31 mouse cellular contexts compared by ENCODE assay signal in the genomic region with DNA sequence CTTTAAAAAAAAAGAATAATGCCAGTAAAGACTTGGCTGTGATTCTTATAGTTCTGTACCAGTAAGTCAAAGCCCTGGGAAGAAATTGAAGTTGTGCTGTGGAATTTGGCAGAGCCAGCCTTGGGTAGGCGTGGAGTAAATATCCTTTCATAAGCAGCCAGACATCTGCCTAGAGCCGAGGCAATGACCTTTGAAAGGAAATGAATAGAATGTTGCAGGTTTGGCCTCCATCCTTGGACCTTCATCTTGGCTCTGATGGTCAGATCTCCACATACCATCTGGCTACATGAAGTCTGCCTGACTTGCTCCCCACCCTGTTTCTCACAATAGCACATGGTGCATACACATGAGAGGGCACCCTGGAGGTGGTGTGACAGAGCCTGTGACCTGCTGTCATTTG.
DNase-seq lines count a peak whose midpoint lies in the region; ATAC-seq and TF ChIP-seq lines count a peak whose summit lies in the region.
"Had no signal": no experiment of that assay in that cellular context is flagged by ENCODE, and none has a peak within 500 bp of the region (broad histone marks: within the 10 kb centered on the region; RNA-seq: fewer than 3 reads in every experiment).

No protein-coding gene starts in this region.

- H3K27me3 ChIP-seq in forebrain, embryonic 11.5 days (ENCODE audit: control insufficient read depth, insufficient read depth, low read length): no peaks in the 10 kb centered on the region
- H3K27me3 ChIP-seq: CH12.LX; embryonic facial prominence, embryonic 15.5 days; hindbrain, embryonic 12.5 days; liver, embryonic 12.5 days; megakaryocyte, embryonic 14.5 days; midbrain, embryonic 12.5 days; neural tube, embryonic 13.5 days; Patski had no signal

- TF ChIP-seq POLR2A in lung, adult 2 months (IDR thresholded peaks at IDR 0.05; ENCODE audit: borderline replicate concordance, extremely low read depth, low read depth, low read length): no peak

- no peaks in the 10 kb centered on the region for H3K36me3 ChIP-seq in forebrain, embryonic 11.5 days (ENCODE audit: control insufficient read depth, insufficient read depth, low read length)
- H3K36me3 ChIP-seq: embryonic facial prominence, embryonic 10.5 days; embryonic facial prominence, embryonic 15.5 days; hindbrain, embryonic 12.5 days; liver, embryonic 12.5 days; midbrain, embryonic 12.5 days; neural tube, embryonic 13.5 days had no signal

- peak; percentile 4 for DNase-seq in adrenal gland, postnatal 14 days
- no peak for DNase-seq in adrenal gland, postnatal 36 days
- DNase-seq in layer of hippocampus, adult 8-10 months (ENCODE audit: low spot score in 2 of 2): peak; percentile 9 to 13
- no peak for DNase-seq in layer of hippocampus, adult 11-12 months (ENCODE audit: low spot score)
- peak; percentile 11 for DNase-seq in lung, postnatal 36 days
- DNase-seq in lung, adult 2 months: no peak
- no peak for DNase-seq in forebrain, embryonic 11.5 days (ENCODE audit: low spot score)
- DNase-seq: cerebellum, adult 9-11 months; gastrocnemius, postnatal 14 days; heart, postnatal 36 days; kidney, adult 8-10 months; kidney, postnatal 4 days; liver, postnatal 0 days; lung, postnatal 14 days; right cerebral cortex, postnatal 4 days; thymus, adult 2 months; thymus, postnatal 36 days had no signal

- TF ChIP-seq CTCF in lung, adult 2 months (IDR thresholded peaks at IDR 0.05; ENCODE audit: insufficient read depth, low read length): no peak

- no peaks in the 10 kb centered on the region for H3K4me1 ChIP-seq in lung, adult 2 months (ENCODE audit: control insufficient read depth, insufficient read depth, low read length)
- no peaks in the 10 kb centered on the region for H3K4me1 ChIP-seq in forebrain, embryonic 11.5 days (replicated peaks; ENCODE audit: control insufficient read depth, insufficient read depth, low read length)
- H3K4me1 ChIP-seq: embryonic facial prominence, embryonic 10.5 days; embryonic facial prominence, embryonic 15.5 days; hindbrain, embryonic 12.5 days; liver, embryonic 12.5 days; megakaryocyte, embryonic 14.5 days; midbrain, embryonic 12.5 days; neural tube, embryonic 13.5 days had no signal

- 53% methylated on average over 2 of the region's 2 CpGs for WGBS in lung, adult 2 months
- 85% methylated on average over 2 of the region's 2 CpGs for WGBS in forebrain, embryonic 11.5 days

- H3K27ac ChIP-seq in forebrain, embryonic 11.5 days (ENCODE audit: low read depth, low read length): no peak overlapping the region
- H3K27ac ChIP-seq: embryonic facial prominence, embryonic 10.5 days; embryonic facial prominence, embryonic 15.5 days; hindbrain, embryonic 12.5 days; kidney, postnatal 0 days; left cerebral cortex, adult 2 months; liver, embryonic 12.5 days; midbrain, embryonic 12.5 days; neural tube, embryonic 13.5 days had no signal

- H3K4me2 ChIP-seq in forebrain, embryonic 11.5 days (ENCODE audit: low read depth, low read length, severe bottlenecking): no peak overlapping the region
- H3K4me2 ChIP-seq: embryonic facial prominence, embryonic 15.5 days; heart, embryonic 11.5 days; hindbrain, embryonic 12.5 days; liver, embryonic 12.5 days; midbrain, embryonic 12.5 days; neural tube, embryonic 13.5 days had no signal

- no peaks in the 10 kb centered on the region for H3K9me3 ChIP-seq in forebrain, embryonic 11.5 days (ENCODE audit: control insufficient read depth, low read length)
- H3K9me3 ChIP-seq: embryonic facial prominence, embryonic 10.5 days; embryonic facial prominence, embryonic 15.5 days; hindbrain, embryonic 12.5 days; midbrain, embryonic 12.5 days; neural tube, embryonic 13.5 days had no signal

- no peak overlapping the region for H3K4me3 ChIP-seq in lung, adult 2 months (replicated peaks; ENCODE audit: extremely low read depth, low read depth, low read length)
- no peak overlapping the region for H3K4me3 ChIP-seq in forebrain, embryonic 11.5 days (ENCODE audit: low read depth, low read length)
- H3K4me3 ChIP-seq: embryonic facial prominence, embryonic 10.5 days; embryonic facial prominence, embryonic 15.5 days; hindbrain, embryonic 12.5 days; left cerebral cortex, adult 2 months; liver, embryonic 12.5 days; megakaryocyte, embryonic 14.5 days; midbrain, embryonic 12.5 days; neural tube, embryonic 13.5 days had no signal

- no peak for ATAC-seq in forebrain, embryonic 11.5 days (replicated peaks; ENCODE audit: low FRiP score)
- ATAC-seq: forebrain, embryonic 14.5 days; intestine, embryonic 16.5 days; liver, embryonic 12.5 days; liver, postnatal 0 days; Patski had no signal

- no peak overlapping the region for H3K9ac ChIP-seq in forebrain, embryonic 11.5 days (ENCODE audit: low read length)
- H3K9ac ChIP-seq: embryonic facial prominence, embryonic 15.5 days; hindbrain, embryonic 12.5 days; liver, embryonic 12.5 days; liver, postnatal 0 days; midbrain, embryonic 12.5 days; neural tube, embryonic 13.5 days had no signal

Comparison
In these comparisons a context has a peak if more than half of its experiments do, and no peak if none do; other contexts are left out.
1. DNase-seq: peak in adrenal gland, postnatal 14 days (single experiment), layer of hippocampus, adult 8-10 months (2 of 2) and lung, postnatal 36 days (single experiment); none in adrenal gland, postnatal 36 days (0 of 2), layer of hippocampus, adult 11-12 months (single experiment), lung, adult 2 months (single experiment) and forebrain, embryonic 11.5 days (single experiment).